Mouse (Mus musculus) liver, embryonic 16.5 days (tissue): ENCODE measurements around the gene Ppp1r3f. TPM values are rescaled to one million over a fixed set of nuclear protein-coding genes. Genes with fewer than 3 reads are reported as not detected.
A peak's percentile ranks its signal among the peaks of the same experiment; 100 is the strongest.

Source experiments
- ATAC-seq: fragments of 200-750 bp; cut with Nextera tagmentation; 2 replicates; pipeline ENCODE4 v1.8.0; 2017; ENCODE audit warnings: low read depth, mild to moderate bottlenecking, moderate number of reproducible peaks, moderate library complexity
- H3K27ac ChIP-seq: fragments of 300-500 bp; sonication (generic); 2 replicates; pipeline ENCODE4 v1.5.1; 2014; ENCODE audit warnings: mild to moderate bottlenecking, low read length
- H3K27me3 ChIP-seq: fragments of 300-500 bp; sonication (generic); 2 replicates; pipeline ENCODE4 v1.6.1; 2014; ENCODE audit warnings: low read depth, low read length, mixed read lengths; ENCODE audit not compliant: control insufficient read depth, insufficient read depth
- H3K36me3 ChIP-seq: fragments of 300-500 bp; sonication (generic); 2 replicates; pipeline ENCODE4 v1.6.1; 2014; ENCODE audit warnings: mild to moderate bottlenecking; ENCODE audit not compliant: control insufficient read depth, insufficient read depth
- H3K4me1 ChIP-seq: fragments of 300-500 bp; sonication (generic); 2 replicates; pipeline ENCODE4 v1.6.1; 2014; ENCODE audit warnings: low read depth, low read length, mixed read lengths; ENCODE audit not compliant: control insufficient read depth
- H3K4me2 ChIP-seq: fragments of 300-500 bp; sonication (generic); 2 replicates; pipeline ENCODE4 v1.6.1; 2014; ENCODE audit warnings: low read depth, low read length, mixed read lengths
- H3K4me3 ChIP-seq: fragments of 300-500 bp; sonication (generic); 2 replicates; pipeline ENCODE4 v1.5.1; 2014; ENCODE audit warnings: low read depth, mild to moderate bottlenecking, low read length
- H3K9ac ChIP-seq: fragments of 300-500 bp; sonication (generic); 2 replicates; pipeline ENCODE4 v1.6.1; 2014; ENCODE audit warnings: low read depth, low read length
- H3K9me3 ChIP-seq: fragments of 300-500 bp; sonication (generic); replicated peaks from 2 replicates; pipeline ENCODE4 v1.6.1; 2016; ENCODE audit warnings: low read length; ENCODE audit not compliant: control insufficient read depth
- WGBS: fragments of 180-500 bp; shearing (Covaris S2); extraction: QIAGEN DNeasy Blood & Tissue Kit; methylation state at CpG from one replicate; pipeline ENCODE4 v1.1.7; 2014; ENCODE audit not compliant: insufficient replicate concordance; 5-methylcytosine and 5-hydroxymethylcytosine counted together
- polyA plus RNA-seq: library from polyadenylated mRNA; unstranded; fragments of >200 nt; fragmentation: Nextera tagmentation; extraction: Ambion mirVana; gene quantifications from 2 replicates; pipeline ENCODE4 v1.2.1, GENCODE M21; 2015

Ppp1r3f gene
- polyA plus RNA-seq, 1 experiment from 2014 or later, result 0.24 TPM

DNA sequence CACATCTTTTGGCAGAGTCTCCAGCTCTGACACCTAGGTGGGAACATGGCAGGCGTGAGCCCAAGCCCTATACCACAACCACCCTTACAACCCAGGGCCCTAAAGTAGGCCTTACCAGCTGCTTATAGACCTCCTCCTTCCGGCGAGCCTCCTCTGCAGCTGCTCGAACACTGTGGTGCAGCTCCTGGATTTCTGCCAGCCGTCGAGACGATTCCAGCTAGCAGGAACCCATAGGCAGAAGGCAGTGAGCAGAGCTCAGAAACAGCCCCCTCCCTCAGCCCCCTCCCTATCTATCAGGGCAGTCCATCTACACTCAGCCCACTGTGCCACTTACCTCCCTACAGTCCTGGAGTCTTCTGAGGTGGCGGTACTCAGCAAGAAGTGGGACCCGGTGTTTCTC lies 21.3 kb upstream of the Ppp1r3f start:
- no peak overlapping the region for H3K27ac ChIP-seq
- 86% methylated on average over 9 of the region's 9 CpGs for WGBS
- 0 out of 2 replicates have a peak, but pooled peaks cover 2% of the 10 kb centered on the region for H3K36me3 ChIP-seq
- no peaks in the 10 kb centered on the region for H3K27me3 ChIP-seq
- H3K4me1 ChIP-seq, result no peaks in the 10 kb centered on the region
- no peaks in the 10 kb centered on the region for H3K9me3 ChIP-seq
- H3K9ac ChIP-seq, result no peak overlapping the region
- H3K4me3 ChIP-seq, result no peak overlapping the region
- no peak for ATAC-seq
- no peak overlapping the region for H3K4me2 ChIP-seq

DNA sequence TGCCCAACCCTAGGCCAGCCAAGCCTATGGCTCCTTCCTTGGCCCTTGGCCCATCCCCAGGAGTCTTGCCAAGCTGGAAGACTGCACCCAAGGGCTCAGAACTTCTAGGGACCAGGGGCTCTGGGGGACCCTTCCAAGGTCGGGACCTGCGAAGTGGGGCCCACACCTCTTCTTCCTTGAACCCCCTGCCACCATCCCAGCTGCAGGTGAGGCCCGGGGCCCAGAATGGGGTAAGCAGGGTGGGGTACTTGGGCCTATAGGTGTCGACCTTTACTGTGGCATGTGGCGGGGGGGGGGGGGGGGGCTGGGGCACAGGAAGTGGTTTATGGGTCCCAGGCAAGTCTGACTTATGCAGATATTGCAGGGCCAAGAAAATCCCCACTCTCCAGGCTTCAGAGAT lies 12.3 kb upstream of the Ppp1r3f start:
- no peak overlapping the region for H3K27ac ChIP-seq
- H3K4me3 ChIP-seq, result no peak overlapping the region
- H3K36me3 ChIP-seq, result no peaks in the 10 kb centered on the region
- no peaks in the 10 kb centered on the region for H3K9me3 ChIP-seq
- H3K4me2 ChIP-seq, result no peak overlapping the region
- H3K9ac ChIP-seq, result no peak overlapping the region
- ATAC-seq, result no peak
- no peaks in the 10 kb centered on the region for H3K27me3 ChIP-seq
- WGBS, result 48% methylated on average over 4 of the region's 5 CpGs
- no peaks in the 10 kb centered on the region for H3K4me1 ChIP-seq

DNA sequence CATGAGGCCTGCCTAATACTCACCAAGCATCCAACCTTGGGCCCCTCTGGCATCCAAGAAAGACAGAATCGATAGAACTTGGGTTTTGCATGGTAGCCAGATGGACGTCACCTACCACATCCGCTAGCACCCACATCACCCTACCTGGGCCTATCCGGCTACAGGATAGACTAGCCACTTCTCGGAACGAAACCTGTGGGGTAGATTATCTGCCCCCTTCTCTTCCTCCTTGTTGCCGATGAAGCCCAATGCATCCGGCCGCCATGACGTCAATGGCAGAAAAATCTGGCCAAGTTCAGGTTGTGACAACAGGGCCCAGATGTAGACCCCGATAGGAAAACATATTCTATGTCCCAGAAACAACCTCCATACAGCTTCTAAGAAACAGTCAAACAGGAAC lies 9.8 kb upstream of the Ppp1r3f start:
- 82% methylated on average over 11 of the region's 11 CpGs for WGBS
- ATAC-seq, result no peak
- Histone ChIP-seq H3K27me3 (no peaks in the 10 kb centered on the region), H3K9ac (no peak overlapping the region), H3K4me2 (no peak overlapping the region), H3K9me3 (no peaks in the 10 kb centered on the region), H3K36me3 (no peaks in the 10 kb centered on the region), H3K27ac (no peak overlapping the region), H3K4me3 (no peak overlapping the region), H3K4me1 (no peaks in the 10 kb centered on the region)

DNA sequence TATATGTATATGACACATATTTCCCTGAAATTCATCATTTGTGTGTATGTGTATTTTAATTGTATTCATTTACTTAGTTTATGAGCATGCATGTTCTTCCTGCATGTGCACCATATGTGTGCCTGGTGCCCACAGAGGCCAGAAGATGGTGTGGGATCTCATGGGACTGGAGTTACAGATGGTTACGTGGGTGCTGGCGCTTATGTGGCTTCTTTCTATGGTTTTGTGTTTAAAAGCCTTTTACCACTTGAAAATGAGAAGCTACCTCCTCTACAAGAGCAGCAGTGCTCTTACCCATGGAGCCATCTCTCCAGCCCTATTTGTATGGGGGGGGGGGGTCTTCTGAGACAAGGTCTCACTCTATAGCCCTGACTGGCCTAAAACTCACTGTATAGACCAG lies 7.1 kb upstream of the Ppp1r3f start:
- H3K4me1 ChIP-seq, result no peaks in the 10 kb centered on the region
- no peaks in the 10 kb centered on the region for H3K27me3 ChIP-seq
- no peak overlapping the region for H3K9ac ChIP-seq
- no peak overlapping the region for H3K4me3 ChIP-seq
- no peaks in the 10 kb centered on the region for H3K9me3 ChIP-seq
- no peak for ATAC-seq
- H3K36me3 ChIP-seq, result no peaks in the 10 kb centered on the region
- no peak overlapping the region for H3K4me2 ChIP-seq
- H3K27ac ChIP-seq, result no peak overlapping the region
- 67% methylated on average over 2 of the region's 2 CpGs for WGBS

DNA sequence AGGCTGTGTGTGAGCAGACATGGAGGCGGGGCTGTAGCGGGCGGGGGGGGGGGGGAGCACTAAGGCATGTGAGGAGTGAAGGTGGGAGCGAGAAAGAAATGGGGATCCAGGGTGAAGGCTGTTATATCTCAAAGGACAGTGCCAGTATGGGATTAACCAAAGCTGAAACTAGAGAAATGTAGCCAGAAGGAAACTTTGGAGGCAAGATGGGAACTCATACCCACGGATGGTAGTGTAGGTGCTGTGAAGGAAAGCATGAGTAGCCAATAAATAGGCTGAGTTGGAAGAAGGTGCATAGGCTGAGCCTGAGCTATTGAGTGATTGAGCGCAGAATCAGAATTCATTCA lies 775 bp upstream of the Ppp1r3f start:
- 26% methylated on average over 5 of the region's 6 CpGs for WGBS
- Histone ChIP-seq H3K4me3 (peak overlapping the region; percentile 74), H3K9ac (peak overlapping the region; percentile 54)

DNA sequence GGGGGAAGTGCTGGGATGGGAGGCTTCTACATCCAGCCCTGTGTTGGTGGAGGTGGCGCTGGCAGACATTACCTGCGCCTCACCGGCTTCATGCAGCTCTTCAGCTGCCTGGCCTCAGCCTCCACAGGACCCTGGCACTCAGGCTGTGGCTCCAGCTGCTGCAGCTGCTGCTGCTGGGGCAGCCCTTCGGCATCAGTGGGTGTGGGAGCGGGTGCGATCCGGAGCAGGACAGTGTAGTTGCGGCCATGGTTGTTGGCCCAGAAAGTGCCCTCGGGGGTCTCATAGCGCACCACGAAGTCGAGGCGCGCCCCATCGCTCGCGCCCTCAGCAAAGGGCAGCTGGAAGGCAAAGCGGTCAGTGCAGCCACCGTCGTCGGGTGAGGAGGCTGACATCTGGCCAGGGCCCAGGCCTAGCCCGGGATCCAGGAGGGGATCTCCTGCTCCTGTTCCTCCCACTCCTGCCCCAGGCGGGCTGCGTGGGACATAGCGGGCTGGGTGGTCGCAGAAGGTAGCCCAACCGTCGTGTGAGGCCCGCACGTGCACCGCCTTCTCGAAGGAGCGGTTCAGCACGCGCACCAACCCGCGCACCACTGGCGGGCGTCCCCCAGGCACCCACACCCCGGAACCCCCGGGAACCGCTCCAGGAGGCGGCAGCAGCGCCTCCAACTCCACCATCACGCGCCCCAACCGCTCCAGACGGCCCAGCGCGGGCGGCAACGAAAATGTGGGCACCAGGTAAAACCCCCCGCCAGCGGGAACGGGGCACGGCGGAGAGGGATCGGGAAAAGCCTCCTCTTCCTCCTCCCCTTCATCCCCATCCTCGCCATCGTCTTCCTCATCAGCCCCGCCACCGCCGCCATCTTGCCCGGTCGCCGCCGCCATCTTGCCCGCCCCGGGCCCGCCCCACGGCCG lies 652 bp downstream of the Ppp1r3f start, which contains the start of gene Foxp3:
Gene Foxp3 (plus strand): TSS at position 469 of the 911 bp plus-strand sequence.
- Histone ChIP-seq H3K9me3 (no peaks in the 10 kb centered on the region), H3K36me3 (no peaks in the 10 kb centered on the region), H3K4me1 (peaks cover 15% of the 10 kb centered on the region), H3K27me3 (no peaks in the 10 kb centered on the region), H3K9ac (peak within 1 kb of the TSS; percentile 76), H3K4me2 (peak within 1 kb of the TSS; percentile 81), H3K27ac (peak within 1 kb of the TSS; percentile 79), H3K4me3 (peak within 1 kb of the TSS; percentile 74)
- ATAC-seq, result peak; percentile 35
- 35% methylated on average over 63 of the region's 72 CpGs for WGBS

More for the DNA sequence above, 775 bp upstream of the Ppp1r3f start:
- no peak for ATAC-seq
- H3K27ac ChIP-seq, result peak overlapping the region; percentile 77; the same call in 1 of the 2 replicates
- H3K4me1 ChIP-seq, result peaks cover 15% of the 10 kb centered on the region
- peak overlapping the region; percentile 60 for H3K4me2 ChIP-seq
- no peaks in the 10 kb centered on the region for H3K36me3 ChIP-seq
- no peaks in the 10 kb centered on the region for H3K27me3 ChIP-seq
- no peaks in the 10 kb centered on the region for H3K9me3 ChIP-seq

DNA sequence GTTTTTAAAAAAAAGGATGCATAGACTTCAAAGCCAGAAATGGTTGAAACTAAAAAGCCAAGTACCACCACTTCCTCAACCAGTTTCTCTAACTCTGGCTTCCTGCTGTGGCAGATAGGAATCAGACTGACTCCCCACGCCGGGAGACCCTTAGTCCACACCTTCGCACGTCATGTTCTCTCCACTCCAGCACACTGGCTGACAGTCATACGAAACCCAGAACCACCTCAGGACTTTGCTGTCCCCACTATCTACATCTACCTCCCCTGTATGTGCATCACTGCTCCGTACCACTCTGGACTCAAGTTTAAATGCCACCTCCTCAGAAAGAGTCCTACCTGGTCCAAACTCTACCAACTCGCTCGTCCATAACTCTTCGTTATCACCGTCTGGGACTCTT lies 1.6 kb downstream of the Ppp1r3f start:
- Histone ChIP-seq H3K4me2 (peak overlapping the region; percentile 81), H3K27me3 (no peaks in the 10 kb centered on the region), H3K36me3 (no peaks in the 10 kb centered on the region), H3K9me3 (no peaks in the 10 kb centered on the region), H3K9ac (no peak overlapping the region), H3K27ac (no peak overlapping the region), H3K4me3 (peak overlapping the region; percentile 15; the same call in 1 of the 2 replicates), H3K4me1 (peaks cover 15% of the 10 kb centered on the region)
- WGBS, result 45% methylated on average over 10 of the region's 10 CpGs
- ATAC-seq, result no peak

DNA sequence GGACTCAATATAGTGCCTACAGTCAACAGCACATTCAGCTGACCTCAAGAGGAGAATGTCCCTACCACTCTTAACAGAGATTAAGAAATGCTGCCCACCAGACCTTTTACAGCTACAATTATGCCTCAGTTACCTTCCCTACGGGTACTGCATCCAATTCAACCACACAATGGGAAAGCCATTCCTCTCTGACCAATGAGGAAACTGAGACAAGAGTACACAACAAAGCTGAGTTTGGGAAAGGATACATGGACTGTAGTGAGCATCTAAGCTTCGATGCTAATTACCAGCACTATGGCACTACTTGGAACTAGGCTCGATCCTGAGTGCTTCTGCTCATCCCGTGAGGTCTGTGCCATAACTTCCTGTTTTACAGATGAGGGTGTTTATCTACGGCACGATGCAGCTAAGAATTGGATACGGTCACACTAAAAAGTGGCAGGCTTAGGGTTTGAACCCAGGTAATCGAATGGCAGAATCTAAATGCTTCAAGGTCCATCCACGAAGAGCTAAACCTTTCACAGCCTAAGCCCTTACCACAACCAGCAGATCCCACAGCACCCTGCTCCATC lies 2.4 kb downstream of the Ppp1r3f start:
- Histone ChIP-seq H3K9ac (no peak overlapping the region), H3K27ac (no peak overlapping the region), H3K4me1 (peaks cover 15% of the 10 kb centered on the region), H3K9me3 (no peaks in the 10 kb centered on the region), H3K4me2 (no peak overlapping the region), H3K36me3 (no peaks in the 10 kb centered on the region), H3K4me3 (no peak overlapping the region), H3K27me3 (no peaks in the 10 kb centered on the region)
- 54% methylated on average over 9 of the region's 9 CpGs for WGBS
- ATAC-seq, result no peak
